Mouse (Mus musculus) granulocyte monocyte progenitor cell, adult 5-6 weeks (primary cell): ENCODE measurements at regions not wholly inside any gene's neighbourhood (a gene's known extent, or its start where the extent isn't known, plus 50 kb on each side); places are given as distances from the start of the nearest gene placed in this dataset.
A peak's percentile ranks its signal among the peaks of the same experiment; 100 is the strongest.

ENCODE experiments used
- ATAC-seq: replicated peaks from 2 replicates; pipeline ENCODE4 v1.8.0; 2016; ENCODE audit warnings: mild to moderate bottlenecking, moderate TSS enrichment, inconsistent platforms; ENCODE audit not compliant: poor library complexity, severe bottlenecking

- no peak for ATAC-seq
These were observed 132.7 kb downstream of the Gm9817 start for GRCm38 (mm10) chr13:45211241-45211640.

DNA sequence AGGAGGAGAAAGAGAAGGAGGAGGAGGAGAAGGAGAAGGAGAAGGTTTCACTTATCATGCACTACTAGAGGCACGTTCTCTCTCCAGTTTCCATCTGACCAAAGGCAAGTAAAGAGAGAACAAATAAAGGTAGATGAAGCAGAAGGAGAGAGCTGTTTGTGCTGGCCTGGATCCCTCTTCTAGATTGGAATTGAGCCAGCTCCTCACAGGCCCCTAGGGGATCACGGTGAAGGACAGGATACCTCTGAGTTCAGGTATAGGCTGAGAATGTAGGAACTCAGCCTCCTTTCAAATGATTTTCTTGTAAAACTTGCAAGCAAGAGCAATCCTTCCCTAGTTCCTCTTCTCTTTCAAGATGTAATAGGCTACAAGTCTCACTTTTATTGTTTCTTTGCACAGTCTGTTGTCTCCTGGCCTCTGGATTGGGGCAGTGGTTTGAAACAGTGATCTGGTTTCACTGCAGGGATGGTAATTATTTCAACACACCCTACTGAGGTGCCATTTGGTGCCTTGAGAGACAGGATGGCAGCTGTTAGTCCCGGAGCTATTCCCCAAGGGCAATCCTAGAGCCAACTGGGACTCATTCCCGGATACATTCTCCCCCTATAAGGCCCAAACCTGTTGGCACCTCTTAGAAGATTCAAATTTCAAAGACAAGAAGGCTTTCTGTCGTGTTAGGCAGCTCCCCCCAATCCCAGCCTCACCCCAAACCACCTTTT lies 134.8 kb downstream of the Gm9817 start:
- ATAC-seq, result no peak

DNA sequence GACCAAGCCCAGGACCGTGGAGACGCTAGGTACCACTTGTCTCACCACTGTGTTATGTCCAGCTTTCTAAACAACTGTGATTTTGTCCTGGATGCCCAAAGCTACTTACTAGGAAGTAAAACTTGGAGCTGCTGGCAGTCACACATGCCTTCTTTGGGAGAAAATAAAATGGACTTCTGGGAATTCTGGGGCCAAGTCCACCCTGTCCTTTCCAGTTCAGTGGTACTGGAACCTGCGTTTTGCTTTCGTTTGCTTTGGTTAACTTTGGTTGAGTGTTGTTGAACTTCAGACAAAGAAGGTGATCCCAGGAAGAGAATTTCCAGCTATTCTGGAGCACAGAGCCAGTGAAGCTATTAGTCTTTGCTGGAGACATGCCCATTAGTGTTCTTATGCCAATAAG lies 139.8 kb downstream of the Gm9817 start:
- ATAC-seq, result no peak

- no peak for ATAC-seq
These were observed 141.2 kb downstream of the Gm9817 start for GRCm38 (mm10) chr13:45219671-45220070.

GRCm38 (mm10) chr13:45230804-45231203 lies 152.3 kb downstream of the Gm9817 start:
- ATAC-seq, result no peak

DNA sequence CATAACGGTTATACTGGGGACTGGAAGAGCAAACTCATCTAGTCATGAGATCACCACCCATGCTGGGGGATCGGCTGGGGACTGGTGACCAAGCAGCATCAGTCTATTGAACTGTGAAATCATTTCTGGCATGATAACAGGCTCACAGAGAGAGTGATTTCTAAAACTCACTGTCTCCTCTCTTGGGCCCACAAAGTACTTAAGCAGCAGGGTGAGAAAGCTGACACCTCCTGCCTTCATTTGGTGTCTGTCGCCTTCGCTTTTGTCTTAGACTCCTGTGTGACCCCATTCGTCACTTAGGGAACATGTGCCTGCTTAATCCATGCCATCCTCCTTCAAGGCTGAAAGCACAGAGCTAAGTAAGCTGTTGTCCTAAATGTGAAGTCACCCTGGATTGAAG lies 154.3 kb upstream of the Mylip start:
- no peak for ATAC-seq

DNA sequence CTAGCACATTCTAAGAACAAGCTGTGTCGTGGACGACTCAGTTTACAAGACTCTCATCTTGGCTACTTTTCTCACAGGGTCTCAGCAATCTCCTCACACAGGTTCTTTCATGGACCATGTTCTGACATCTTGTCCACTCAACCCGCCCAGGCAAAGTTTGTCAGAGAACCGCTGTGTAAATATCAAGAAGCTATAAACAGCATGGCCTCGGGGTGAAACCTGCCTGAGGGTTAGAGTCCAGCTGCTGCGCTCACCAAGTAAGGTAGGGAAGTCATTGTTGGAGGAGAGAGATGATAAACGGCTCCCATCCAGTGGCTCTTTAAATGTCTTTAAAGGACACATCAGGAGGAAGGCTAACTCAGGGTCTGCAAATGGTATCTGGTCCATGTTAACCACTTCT lies 151.3 kb upstream of the Mylip start:
- ATAC-seq, result no peak

DNA sequence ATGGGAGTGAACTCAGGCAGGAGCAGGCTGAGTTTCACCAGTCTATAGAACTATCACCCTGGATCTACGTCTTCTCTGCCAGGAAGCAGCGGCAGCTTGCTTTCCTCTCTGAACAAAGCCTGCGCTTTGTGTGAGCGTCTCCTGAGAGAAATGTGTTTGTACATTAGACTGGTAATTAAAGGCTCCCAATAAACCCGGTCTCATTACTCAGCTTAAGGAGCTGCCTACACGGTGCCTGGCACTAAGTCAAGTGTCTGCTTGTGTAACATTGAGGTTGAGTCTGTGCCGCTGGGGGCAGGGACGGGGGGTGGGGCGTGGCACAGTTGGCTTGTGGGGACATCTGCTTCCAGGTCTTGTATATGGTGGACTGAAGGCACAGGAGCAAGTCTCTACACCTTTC lies 150.4 kb upstream of the Mylip start:
- ATAC-seq, result peak; percentile 68

DNA sequence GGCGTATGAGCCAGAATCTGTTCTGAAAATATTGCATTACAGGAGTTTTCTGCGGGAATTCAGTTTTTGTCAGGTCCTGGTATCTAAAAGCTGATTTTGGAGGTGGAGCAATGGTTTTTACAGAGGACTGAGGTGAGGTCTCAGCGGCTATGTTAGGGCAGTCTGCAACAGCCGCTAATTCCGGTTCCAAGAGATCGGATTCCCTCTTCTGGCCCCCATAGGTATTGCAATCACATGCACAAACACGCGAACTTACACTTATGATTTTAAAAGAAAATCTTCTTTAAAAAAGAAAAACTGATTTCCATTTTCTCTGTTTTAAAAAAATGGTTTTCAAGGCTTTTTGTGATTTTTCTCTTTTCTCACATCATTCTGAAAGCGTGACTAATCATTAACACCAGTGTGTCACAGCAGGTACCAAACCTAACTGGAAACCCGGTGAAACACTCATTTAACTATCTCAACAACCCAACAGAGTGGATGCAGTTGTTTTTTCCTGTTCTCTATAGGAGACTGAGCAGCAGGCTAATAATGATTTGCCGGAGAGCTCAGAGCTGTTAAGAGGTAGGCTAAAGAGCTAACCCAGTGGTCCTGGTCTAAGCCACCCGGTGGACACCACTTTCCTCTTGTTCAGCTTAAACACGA lies 149.4 kb upstream of the Mylip start:
- no peak for ATAC-seq

- ATAC-seq, result no peak
These were observed 147.3 kb upstream of the Mylip start for GRCm38 (mm10) chr13:45242261-45242660.

GRCm38 (mm10) chr13:45242750-45243149 lies 146.8 kb upstream of the Mylip start:
- ATAC-seq, result no peak

DNA sequence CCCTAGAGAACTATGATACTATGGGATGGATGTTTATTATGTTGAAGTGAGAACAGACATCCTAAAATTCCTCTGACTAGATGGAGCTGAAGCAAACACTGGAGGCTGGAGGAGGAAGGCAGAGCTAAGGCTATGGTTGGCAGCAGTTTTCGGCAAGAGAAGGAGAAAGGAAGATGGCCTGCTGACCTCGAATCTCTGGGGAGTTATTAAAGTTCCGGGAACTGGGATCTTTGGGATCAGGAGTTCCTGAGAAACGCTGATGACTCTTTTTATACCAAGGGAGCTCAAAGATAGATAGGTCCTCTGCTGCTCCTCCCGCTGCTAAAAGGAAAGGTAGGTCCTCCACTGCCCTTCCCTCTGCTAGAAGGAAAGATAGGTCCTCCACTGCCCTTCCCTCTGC lies 143.9 kb upstream of the Mylip start:
- no peak for ATAC-seq

- no peak for ATAC-seq
These were observed 143.2 kb upstream of the Mylip start for GRCm38 (mm10) chr13:45246341-45246740.

DNA sequence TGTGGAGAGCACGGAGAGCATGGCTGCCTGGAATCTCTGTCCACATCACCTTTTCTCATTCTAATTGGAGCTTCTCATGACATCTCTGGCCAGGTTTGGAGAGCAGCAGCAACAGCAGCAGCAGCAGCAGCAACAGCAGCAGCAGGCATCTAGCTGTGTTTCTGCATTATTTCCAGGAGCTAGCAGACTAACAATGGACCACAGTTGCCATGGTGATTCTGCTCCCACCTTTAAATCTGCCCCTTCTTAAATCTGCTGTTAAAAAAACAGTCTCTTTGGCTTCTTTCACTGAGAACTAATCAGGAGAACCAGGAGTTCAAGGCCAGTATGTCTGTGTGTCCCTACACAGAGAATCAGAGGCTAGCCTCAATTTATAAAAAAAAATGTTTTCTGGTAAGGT lies 139.5 kb upstream of the Mylip start:
- no peak for ATAC-seq

GRCm38 (mm10) chr13:45251068-45251467 lies 138.5 kb upstream of the Mylip start:
- ATAC-seq, result no peak

- no peak for ATAC-seq
These were observed 137.4 kb upstream of the Mylip start for GRCm38 (mm10) chr13:45252126-45252525.

- ATAC-seq, result no peak
These were observed 136.3 kb upstream of the Mylip start for GRCm38 (mm10) chr13:45253221-45253620.

DNA sequence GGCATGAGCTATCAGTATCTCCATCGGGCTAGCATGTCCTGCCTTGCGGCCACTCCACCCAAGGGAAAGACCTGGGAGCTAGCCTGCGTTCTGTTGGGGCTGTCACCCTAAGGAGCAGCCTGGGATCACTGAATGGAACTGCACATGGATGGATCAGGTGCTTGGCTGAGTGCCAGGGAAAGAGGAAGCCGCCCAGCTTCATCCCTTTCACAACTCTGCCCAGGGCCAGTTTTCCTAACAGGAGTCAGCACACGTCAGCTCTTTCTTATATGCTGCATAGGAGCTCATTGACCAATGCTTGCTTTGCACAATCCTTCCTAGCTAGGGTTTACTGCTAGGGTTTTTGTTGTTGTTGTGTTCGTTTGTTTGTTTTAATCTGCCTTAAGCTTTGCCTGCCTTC lies 134.3 kb upstream of the Mylip start:
- ATAC-seq, result peak; percentile 50; the same call in 1 of the 2 replicates

- no peak for ATAC-seq
These were observed 127.5 kb upstream of the Mylip start for GRCm38 (mm10) chr13:45262011-45262410.

GRCm38 (mm10) chr13:45266287-45267064 lies 123.1 kb upstream of the Mylip start:
- peak; percentile 77 for ATAC-seq

GRCm38 (mm10) chr13:45267446-45267845 lies 122.1 kb upstream of the Mylip start:
- ATAC-seq, result no peak
